Mouse (Mus musculus) forebrain, embryonic 13.5 days (tissue): ENCODE results near the gene Mov10l1. TPM values are rescaled to one million over a fixed set of nuclear protein-coding genes. Genes with fewer than 3 reads are reported as not detected.

Source experiments
- polyA plus RNA-seq: library from polyadenylated mRNA; unstranded; fragments of >200 nt; fragmentation: Nextera tagmentation; extraction: Ambion mirVana; gene quantifications from 2 replicates; pipeline ENCODE4 v1.2.1, GENCODE M21; 2015

Gene Mov10l1
- polyA plus RNA-seq, 1 experiment from 2014 or later, result not detected

Other genes with a start within 250 kb of the Mov10l1 start
- 30.5 TPM in 2 replicates for gene Brd1, start 248.7 kb upstream of the Mov10l1 start, polyA plus RNA-seq
- 29.1 and 31.6 TPM in 2 replicates for gene Zbed4, start 231.2 kb upstream of the Mov10l1 start, polyA plus RNA-seq
- 7.6 and 9.5 TPM in 2 replicates for gene Alg12, start 163.6 kb upstream of the Mov10l1 start, polyA plus RNA-seq
- 62.2 and 63.6 TPM in 2 replicates for gene Creld2, start 163.3 kb upstream of the Mov10l1 start, polyA plus RNA-seq
- gene Pim3, start 120.7 kb upstream of the Mov10l1 start, polyA plus RNA-seq, result 42.7 and 49.4 TPM in 2 replicates
- 0.13 TPM in 1 of 2 replicates, not detected in the other for gene Ttll8, start 28.5 kb upstream of the Mov10l1 start, polyA plus RNA-seq
- gene Mlc1, start 3.9 kb upstream of the Mov10l1 start, polyA plus RNA-seq, result 20.9 and 23.8 TPM in 2 replicates
- 2.3 and 2.4 TPM in 2 replicates for gene Panx2, start 76.8 kb downstream of the Mov10l1 start, polyA plus RNA-seq
- gene Trabd, start 92.2 kb downstream of the Mov10l1 start, polyA plus RNA-seq, result 40.4 and 45.1 TPM in 2 replicates
- 20.9 and 22.5 TPM in 2 replicates for gene Selenoo, start 106.2 kb downstream of the Mov10l1 start, polyA plus RNA-seq
- gene Tubgcp6, start 140.2 kb downstream of the Mov10l1 start, polyA plus RNA-seq, result 16.8 and 19.8 TPM in 2 replicates
- 22.3 and 25.4 TPM in 2 replicates for gene Hdac10, start 145.8 kb downstream of the Mov10l1 start, polyA plus RNA-seq
- 9.1 and 11.7 TPM in 2 replicates for gene Mapk12, start 157.8 kb downstream of the Mov10l1 start, polyA plus RNA-seq
- gene Mapk11, start 166.7 kb downstream of the Mov10l1 start, polyA plus RNA-seq, result 43.0 and 45.5 TPM in 2 replicates
- gene Plxnb2, start 197.9 kb downstream of the Mov10l1 start, polyA plus RNA-seq, result 101 and 130 TPM in 2 replicates
- gene Dennd6b, start 213.6 kb downstream of the Mov10l1 start, polyA plus RNA-seq, result 40.7 and 47.7 TPM in 2 replicates
- 68.5 and 71.7 TPM in 2 replicates for gene Ppp6r2, start 228.6 kb downstream of the Mov10l1 start, polyA plus RNA-seq